Mouse (Mus musculus): ENCODE measurements around the gene R3hdm2.
A peak's percentile ranks its signal among the peaks of the same experiment; 100 is the strongest.

R3hdm2 gene

DNA sequence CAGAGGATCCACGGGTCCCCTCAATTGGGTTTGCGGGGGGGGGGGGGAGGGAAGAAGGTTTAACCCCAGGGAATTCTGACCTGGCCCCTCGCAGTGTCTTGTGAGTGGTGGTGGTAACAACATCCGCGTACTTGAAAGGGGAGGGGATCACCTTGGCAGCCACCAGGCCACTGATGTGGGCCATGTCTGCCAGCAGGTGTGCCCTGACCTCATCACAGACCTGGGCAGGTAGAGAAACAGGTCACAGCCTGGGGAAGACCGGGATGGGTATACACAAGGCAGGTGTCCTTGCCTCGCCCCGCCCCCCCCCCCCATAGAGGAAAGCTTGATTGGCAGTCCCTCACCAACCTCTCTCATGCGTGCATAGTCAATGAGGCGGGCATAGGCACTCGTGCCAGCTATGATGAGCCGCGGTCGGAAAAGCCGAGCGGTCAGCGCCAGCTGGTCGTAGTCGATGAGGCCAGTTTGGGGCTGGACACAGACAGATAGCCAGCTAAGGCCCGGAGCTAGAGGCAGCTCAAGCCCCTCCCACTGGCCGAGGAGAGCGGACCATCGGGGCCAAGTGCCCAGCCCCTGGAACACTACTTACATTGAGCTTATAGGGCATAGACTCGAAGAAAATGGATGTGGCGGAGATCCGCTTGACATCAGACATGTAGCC, 139.0 kb downstream of the R3hdm2 start:
- no peak for DNase-seq

DNA sequence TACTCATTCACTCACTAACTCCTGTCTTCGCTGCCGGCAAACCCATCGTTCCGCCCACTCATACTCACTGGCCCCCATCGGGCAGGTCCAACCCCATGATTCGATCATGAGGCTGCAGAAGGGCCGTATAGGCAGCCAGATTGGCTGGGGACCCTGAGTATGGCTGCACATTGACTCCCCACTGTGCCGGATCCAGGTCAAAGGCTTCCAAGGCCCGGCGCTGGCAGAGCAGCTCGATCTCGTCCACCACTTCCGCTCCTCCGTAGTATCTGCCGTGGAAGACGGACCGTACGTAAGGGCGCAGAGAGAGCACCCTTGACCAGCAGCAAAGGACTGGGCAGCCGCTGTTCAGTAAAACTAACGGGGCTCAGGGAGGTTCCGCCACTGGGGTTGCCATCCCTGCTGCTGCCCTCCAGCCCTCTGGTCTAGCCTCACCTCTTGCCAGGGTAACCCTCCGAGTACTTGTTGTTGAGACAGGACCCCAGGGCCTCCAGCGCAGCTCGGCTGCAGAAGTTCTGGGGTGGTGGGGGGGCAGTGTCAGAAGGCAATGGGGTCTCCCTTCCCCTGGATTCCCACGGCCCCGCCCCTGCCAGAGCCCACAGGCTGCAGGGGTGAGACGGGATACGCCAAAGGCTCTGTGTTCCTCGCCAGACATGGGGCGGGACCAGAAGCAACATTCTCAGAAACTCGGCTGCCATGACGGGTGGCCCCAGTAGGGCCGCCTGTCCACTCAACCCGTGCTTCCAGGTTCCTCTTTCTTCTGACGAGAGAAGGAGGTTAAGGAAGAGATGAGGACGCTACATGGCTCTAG, 140.0 kb downstream of the R3hdm2 start:
- no peak for DNase-seq

DNA sequence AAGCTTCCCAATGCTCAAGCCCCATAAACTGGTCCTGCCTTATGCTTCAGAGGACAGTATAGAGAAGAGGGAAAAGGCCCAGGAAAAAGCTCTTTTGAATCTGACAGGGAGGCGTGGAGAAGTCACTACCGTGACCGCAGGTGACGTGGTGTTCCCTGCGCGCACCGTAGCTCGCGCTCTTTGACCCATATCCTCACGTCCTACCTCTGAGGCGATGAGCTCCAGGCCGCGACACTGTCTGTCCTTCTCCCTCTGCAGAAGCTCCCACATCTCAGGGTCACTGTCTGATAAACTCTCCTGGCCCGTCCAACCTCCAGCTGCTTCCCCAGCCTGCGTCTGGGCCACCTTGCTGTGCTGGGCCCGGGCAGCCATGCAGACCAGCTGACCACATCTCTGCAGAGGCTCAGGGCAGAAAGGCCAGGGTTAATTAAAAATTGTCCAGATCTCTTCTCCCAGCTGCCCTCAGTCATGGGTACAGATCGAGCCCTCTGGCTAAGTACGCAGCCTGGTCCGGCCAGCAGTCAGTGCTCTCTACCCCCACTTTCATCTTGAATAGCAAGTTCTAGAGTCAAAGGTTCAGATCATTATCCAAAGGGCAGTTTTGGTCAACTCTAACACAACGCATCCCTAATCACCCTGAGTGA, 140.7 kb downstream of the R3hdm2 start:
- no peak for DNase-seq

DNA sequence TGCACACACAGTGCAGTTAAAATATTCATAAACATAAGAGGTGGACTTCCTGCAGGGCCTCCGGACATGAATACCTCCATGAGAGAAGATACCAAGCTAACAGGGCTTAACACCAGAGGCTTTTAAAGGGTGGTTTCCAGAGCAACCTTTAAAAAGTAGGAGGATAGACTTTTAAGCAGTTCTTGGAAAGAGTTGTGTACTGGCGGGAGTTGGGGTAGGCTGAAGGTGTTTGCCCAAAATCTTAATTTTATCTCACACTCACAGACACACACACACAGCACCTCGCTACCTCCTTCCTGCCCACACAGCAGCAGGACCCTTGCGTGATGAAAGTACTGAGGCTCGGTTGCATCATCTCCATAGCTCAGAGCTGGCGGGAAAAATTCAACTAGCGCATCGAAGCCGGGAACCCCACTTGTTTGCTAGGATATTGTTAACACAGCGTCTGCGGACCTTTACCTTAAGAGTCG, 141.5 kb downstream of the R3hdm2 start:
- peak; percentile 41 for DNase-seq

DNA sequence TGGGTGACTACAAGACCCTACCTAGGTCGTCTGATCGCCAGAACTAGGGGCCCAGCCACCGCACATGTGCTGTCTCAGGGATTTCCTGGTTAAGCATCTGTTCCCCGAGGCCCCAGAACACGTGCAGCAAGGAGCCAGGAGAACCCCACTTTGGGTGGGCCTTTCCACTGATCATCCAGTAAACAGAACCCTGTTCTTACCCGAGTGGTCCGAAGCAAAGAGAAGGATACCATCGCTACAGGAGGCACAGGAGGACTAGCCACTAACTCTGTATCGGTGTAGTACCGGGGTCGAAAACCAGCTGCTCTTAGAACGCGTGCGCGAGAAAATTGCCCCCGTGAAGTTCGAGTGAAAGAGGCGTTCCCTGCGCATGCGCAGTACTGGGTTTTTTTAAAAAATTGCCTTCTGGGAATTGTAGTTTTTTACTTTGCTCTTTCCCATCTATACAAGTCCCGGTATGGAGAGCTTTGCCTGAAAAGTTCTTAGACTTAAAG, 142.0 kb downstream of the R3hdm2 start, which contains the start of gene Shmt2:
Shmt2 (minus strand) TSS at position 357 of the 494 bp plus-strand sequence.
- DNase-seq: peak; percentile 96

DNA sequence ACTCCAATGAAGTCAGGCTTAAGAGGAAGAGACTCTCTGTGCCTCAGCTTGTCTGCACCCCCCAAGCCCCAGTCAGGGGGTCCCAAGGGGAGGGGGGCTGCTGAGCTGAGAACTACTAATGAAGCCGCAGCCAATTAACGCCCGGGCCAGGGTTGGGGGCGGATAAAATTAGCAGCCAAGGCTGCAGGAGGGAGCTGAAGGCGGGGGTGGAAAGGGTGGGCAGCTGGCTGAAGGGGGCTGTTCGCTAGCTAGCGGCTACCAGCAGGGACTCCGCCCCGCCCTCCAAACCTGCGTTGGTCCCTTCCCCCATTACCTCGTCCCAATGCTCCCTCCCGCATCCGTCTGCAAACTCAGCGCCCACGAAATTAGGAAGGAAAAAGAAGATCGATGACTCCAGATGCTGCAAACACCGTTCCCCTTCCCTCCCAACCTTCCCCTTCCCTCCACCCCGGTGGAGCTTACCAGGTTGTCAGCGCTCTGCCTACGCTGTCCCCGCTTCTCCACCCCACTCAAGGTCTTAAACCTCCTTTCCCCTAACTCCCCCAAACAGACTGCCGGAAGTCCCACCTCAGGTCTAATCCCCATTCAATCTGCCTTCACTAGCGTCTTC, 144.6 kb downstream of the R3hdm2 start:
- DNase-seq: peak; percentile 43

DNA sequence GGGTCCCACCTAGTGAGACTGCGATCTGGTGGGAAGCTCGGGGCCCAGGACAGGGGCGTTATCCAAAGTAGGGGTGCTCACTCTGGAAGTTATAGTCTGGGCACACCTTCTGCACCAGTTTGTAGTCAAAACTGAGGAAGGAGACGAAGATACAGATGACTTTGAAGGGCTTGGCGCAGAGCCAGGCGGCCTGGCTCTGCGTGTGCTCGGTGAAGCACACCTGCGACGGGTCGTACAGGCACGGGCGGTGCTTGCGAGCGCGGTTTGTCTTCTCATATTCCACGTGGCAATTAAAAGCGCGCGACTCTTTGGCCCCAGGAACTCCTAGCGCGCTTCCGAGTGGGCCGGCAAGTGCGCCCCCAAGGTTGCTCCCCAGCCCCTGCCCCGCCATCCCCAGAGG, 145.9 kb downstream of the R3hdm2 start:
- no peak for DNase-seq

DNA sequence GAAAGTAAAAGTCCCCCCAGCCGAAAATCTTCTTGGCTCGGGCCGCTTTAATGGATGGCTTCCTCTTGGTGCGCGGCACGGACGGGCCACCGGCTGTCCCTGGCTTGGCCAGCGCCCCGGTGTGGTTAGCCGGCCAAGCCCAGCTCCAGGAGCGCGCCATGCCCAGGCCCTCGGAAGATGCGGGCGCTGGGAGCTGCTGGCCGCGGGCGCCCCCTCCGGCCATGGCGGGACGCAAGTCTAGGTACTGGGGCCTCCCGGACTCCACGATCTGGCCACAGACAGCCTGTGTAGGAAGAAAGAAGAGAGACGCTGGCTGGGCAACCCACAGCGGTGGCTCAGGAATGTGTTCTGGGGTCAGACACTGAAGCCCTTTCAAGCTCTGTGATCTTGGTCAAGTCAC, 146.6 kb downstream of the R3hdm2 start:
- peak; percentile 85 for DNase-seq

DNA sequence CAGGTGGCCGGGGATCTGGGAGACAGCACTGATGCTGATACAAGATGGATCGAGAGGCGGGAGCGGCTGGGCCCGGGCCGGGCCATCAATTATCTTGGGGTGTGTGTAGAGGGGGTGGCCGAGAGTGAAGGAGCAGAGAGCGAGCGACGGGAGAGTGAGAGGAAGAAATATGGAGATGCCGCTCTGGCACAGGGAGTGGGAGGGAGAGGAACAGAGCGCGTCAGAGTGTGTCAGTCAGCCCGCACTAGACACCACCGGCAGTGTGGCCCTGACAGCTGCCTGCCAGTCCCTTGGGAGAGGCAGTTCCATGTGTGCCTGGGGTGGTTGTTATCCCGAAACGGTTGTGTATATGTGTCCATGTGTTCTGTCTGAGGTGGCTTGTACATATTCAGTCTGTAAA, 147.4 kb downstream of the R3hdm2 start:
- peak; percentile 53 for DNase-seq

DNA sequence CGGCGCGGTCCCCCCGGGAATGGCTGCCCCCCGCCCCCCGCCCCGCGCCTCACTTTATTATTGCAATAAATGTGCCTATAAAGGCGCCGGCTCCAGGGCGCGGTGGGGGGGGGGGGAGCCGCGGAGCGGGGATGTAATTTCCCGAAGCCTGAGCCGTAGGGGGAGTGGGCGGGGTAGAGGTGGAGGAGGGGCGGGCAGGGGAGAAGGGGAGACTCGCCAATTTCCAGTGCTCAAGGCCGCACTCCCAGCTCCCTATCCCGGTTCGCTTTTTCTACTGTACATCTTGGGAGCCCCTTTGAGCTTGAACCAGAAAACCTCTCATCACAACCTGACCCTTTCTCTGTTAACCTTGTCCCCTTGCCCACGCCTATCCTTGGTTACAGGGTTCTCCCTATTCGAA, 150.8 kb downstream of the R3hdm2 start:
- DNase-seq: peak; percentile 48

DNA sequence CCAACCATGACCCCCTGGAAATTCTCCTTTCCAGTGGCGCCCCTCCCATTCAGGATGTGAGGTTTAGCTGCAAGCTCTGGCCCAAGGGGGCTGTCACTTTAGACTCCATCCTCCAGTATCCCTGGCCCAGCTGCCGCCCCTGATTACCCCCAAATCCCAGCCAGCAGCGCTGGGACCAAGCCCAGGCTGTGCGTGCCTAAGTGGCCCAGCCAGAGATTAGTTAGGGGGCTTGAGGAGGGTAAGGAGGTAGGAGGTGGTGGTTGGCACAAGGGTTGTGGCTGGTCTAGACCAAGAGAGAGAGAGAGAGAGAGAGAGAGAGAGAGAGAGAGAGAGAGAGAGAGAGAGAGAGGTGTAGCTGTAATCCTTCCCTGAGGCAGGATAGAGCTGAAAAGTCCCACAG, 151.4 kb downstream of the R3hdm2 start:
- DNase-seq: no peak

DNA sequence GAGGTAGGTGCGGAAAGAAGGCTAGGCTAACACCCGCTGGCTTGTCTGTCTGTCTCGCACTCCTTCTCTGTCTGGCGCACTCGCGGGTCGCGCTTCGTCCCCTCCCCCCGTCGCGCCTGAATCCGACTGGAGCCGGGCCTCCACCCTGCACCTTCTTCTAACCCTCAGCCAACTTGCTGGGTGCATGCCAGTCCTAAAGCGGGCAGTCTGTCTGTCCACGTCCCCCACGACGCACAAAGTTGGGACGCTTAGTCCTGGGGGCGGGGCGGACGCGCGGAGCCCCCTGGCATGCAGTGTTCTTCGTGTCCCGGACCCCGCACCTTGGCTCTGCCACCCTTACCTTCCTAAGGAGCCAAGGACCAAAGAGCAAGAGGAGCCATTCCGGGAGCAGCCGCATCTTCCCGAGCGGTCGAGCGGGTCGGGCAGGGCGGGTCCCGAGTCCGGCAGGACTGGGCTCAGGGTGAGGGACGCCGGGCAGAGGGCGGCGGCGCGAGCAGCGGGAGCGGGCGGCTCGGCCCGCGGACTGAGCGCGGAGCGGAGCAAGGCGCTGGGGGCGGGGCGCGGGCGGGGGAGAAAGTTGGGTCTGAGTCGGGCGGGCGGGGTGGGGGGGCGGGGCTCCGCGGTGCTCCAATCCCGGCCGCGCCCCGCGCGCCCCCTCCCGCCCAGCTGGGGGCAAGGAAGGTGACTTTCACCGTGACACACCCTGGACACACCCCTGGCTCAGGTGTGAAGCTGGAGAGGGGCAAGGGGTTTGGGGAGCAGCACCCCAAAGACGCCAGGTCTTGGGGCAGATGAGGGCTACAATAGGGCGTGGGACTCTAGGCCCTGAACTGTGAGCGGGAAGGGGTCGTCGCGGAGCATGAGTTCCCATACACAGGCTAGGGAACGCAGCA, 154.2 kb downstream of the R3hdm2 start, which contains the start of gene Nxph4:
Nxph4 (minus strand) TSS at position 524 of the 893 bp plus-strand sequence.
- peak; percentile 60 for DNase-seq

DNA sequence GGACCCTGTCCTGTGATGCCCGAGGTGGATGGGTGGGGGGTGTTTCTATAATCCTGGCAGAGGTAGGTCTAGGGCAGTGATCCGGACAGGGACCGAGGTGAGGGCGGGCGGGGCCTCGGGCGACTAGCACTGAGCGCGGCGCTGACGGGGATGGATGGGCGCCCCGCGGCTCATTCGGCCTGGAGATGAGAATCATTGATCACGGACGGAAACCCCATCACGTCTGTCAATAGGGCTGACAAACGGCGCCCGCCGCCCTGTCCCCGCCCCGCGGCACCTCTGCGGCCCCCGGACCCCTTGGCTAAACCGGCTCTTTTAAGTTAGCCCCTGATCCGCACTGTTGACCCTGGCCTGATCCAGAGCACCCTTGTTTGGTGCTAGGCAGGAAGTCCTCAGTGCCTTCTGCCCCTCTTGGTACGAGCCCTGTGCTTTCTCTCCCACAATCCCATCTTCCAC, 154.8 kb downstream of the R3hdm2 start:
- peak; percentile 33 for DNase-seq

DNA sequence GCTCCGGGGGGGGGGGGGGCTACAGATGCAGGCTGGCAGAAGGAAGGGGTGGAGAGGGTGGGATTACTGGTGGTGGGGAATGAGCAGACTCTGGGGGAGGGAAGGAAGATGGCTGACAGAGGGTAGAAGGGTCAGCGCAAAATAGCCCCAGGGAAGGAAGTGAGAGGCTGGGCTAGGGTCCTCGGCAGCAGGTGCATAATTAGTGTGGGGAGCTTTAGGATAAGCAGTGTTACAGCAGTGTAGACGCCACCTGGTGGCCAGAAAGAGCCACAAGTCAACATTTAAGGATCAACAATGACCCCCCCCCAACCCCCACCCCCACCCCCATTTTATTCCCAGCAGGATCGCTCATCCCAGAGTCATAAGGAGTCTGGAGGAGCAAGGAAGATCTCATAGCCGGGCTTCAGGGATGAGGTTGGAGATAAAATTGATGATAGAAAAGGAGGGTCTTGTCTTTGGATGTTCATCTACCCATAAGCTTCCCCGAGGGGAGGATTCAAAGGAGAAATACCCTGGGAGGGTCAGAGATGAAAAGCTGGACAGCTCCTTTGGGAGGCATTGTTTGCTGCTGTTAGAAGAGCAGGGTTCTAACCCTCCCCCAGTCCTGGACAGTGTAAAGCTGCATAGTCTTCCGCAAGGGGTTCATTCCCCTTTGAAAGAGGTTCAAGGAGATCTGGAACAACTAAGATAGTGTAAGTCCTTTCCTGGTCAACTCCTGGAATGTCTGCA, 156.6 kb downstream of the R3hdm2 start:
- DNase-seq: peak; percentile 78

DNA sequence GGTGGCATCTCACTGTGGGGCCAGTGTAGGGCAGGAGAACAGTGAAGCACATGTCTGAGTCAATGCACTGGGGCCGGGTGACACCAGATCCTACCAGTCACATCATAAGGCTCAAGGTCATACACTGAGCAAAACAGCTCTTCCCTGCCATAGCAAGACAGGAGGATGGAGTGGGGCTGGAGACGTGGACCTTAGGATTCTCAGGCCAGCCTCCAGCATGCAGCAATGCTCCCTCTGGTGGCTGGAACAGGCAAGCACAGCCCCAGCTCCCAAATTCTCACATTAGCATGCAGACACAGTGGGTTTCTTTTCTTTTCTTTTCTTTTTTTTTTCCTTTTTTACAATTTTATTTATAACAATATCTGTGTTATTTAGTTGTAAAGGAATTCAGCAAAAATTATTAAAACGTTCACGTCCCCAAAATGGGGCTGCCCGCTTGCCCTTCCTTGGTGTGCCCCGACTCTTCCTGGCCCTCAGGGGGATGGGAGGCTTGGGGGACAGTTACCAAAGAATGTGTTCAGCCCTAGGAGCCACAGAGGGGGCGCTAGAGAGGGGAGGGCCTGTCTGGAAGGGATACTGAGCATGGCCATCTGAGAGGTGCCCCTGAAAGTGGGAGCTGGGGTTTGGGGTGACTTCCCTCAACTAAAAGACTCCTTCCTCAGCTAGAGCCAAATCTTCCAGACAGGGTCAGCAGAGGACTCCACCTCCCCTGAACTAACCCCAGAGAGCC, 157.9 kb downstream of the R3hdm2 start:
- peak; percentile 86 for DNase-seq

DNA sequence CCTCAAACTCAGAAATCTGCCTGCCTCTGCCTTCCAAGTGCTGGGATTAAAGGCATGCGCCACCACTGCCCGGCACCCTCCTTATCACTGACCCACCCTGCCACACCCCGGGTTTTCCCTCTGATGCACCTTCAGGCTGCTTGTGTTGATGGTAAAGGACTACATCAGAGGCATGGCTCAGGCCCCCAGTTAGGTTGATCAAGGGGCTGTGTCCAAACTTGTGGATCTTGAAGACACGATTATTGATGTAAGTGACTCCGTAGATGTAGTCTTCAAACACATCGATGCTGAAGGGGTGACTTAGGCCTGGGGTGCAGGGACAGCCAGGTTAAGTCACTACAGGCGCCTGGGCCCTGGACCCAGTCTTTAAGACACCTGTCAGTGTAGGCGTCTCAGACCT, 161.4 kb downstream of the R3hdm2 start:
- DNase-seq: no peak

DNA sequence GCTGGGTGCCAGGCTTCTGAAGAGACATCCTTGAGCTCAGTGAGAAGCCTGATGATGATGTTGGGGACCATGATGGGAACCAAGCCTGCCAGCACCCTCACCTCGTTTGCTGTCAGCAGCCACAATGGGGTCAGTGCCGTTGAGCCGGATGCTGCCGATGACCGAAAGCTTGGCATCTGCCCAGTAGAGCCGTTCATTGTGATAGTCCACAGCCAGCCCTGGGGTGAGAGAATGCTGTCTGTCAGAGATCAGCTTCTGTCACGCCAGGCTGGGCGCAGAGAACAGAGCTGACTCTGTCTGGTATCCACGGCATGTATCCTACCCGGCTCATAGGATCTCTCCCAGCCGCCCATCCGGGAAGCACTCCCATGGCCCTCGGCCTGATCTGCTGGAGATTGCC, 162.0 kb downstream of the R3hdm2 start:
- no peak for DNase-seq

DNA sequence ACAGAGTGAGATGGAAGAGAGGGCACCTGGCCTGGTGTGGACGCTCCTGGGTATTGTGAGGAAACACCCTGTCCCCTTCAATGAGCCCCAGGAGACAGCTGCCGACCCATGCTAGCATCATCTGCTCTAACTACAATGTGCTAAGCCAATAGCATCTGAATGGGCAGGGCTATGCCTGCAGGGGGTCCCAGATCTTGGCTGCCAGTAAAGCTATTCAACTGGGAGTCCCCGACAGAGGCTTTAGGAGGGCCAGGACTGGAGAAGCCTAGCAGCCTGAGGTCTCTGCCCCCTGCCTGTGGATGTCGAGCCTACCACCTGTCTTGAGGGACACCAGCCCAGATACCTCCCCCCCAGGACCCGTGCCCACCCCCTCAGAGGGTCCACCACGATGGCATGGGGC, 162.6 kb downstream of the R3hdm2 start:
- DNase-seq: no peak

DNA sequence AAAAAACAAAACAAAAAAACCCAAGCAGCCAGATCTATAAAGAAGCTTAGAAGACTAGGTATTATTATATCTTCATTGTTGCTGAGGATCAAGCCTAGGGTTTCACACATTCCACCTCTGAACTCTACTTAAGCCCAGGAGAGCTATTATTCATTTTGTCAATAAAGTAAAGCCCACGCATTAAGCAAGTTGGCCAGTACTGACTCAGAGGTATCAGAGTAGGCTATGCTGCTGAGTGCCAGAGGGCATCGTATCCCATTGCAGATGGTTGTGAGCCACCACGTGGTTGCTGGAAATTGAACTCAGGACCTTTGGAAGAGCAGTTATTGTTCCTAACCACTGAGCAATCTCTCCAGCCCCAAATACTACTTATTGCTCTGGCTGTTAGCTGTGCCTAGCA, 163.8 kb downstream of the R3hdm2 start:
- DNase-seq: no peak

DNA sequence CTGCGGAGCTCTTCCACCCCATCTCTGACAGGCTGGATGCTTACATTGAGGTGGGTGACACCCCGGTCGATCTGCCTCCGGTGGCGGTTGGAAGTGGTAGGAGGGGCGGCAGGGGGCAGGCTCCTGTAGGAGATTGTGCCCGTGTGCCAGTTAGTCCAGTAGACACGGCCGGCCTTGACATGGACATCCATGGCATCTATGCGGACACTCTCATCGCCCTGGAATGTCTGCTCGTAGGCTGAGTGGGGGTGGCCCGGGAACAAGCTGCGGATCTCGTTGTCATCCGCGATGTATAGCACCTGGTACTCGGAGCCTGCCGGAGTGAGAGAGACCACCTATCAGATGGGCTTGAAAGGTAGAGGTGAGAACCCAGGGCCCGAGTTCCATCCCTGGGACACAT, 164.2 kb downstream of the R3hdm2 start:
- no peak for DNase-seq

Measured in embryo, embryonic 11 days (tissue).